ENCODE assay signal across 10 mouse cellular contexts in genomic region chr10:79917532-79918100, GRCm38 (mm10). TPM values are rescaled to one million over a fixed set of nuclear protein-coding genes. Genes with fewer than 3 reads are reported as not detected.
A peak's percentile ranks its signal among the peaks of the same experiment; 100 is the strongest.
DNase-seq lines count a peak whose midpoint lies in the region; ATAC-seq lines count a peak whose summit lies in the region.
"Had no signal": no experiment of that assay in that cellular context is flagged by ENCODE, and none has a peak within 500 bp of the region (broad histone marks: within the 10 kb centered on the region; RNA-seq: fewer than 3 reads in every experiment).

No protein-coding gene starts in this region.

- H3K4me3 ChIP-seq in heart, embryonic 15.5 days, result peak overlapping the region; percentile 81
- H3K4me3 ChIP-seq in embryonic facial prominence, embryonic 11.5 days (ENCODE audit: low read depth, low read length), result peak overlapping the region; percentile 83; the same call in 1 of the 2 replicates
- peak overlapping the region; percentile 55 for H3K4me3 ChIP-seq in hindbrain, embryonic 15.5 days
- peak overlapping the region; percentile 67 for H3K4me3 ChIP-seq in midbrain, embryonic 13.5 days (replicated peaks)

- peak overlapping the region; percentile 94; the same call in 1 of the 2 replicates for H3K9ac ChIP-seq in heart, embryonic 15.5 days
- H3K9ac ChIP-seq in embryonic facial prominence, embryonic 11.5 days (replicated peaks; ENCODE audit: low read length), result no peak overlapping the region
- peak overlapping the region; percentile 84; the same call in 1 of the 2 replicates for H3K9ac ChIP-seq in hindbrain, embryonic 15.5 days
- H3K9ac ChIP-seq in midbrain, embryonic 13.5 days (replicated peaks), result peak overlapping the region; percentile 87

- peak overlapping the region; percentile 94 for H3K4me2 ChIP-seq in heart, embryonic 15.5 days
- no peak overlapping the region for H3K4me2 ChIP-seq in embryonic facial prominence, embryonic 11.5 days (ENCODE audit: low read depth, low read length)
- H3K4me2 ChIP-seq in hindbrain, embryonic 15.5 days, result peak overlapping the region; percentile 79
- peak overlapping the region; percentile 95 for H3K4me2 ChIP-seq in midbrain, embryonic 13.5 days (replicated peaks)

- peaks cover 55% of the 10 kb centered on the region for H3K27me3 ChIP-seq in heart, embryonic 15.5 days
- peaks cover 53% of the 10 kb centered on the region for H3K27me3 ChIP-seq in embryonic facial prominence, embryonic 11.5 days (ENCODE audit: control insufficient read depth, insufficient read depth, low read length)
- peaks cover 51% of the 10 kb centered on the region for H3K27me3 ChIP-seq in hindbrain, embryonic 15.5 days
- peaks cover 54% of the 10 kb centered on the region for H3K27me3 ChIP-seq in midbrain, embryonic 13.5 days
- H3K27me3 ChIP-seq: Patski had no signal

- H3K4me1 ChIP-seq in heart, embryonic 15.5 days (replicated peaks), result peaks cover 72% of the 10 kb centered on the region
- peaks cover 8% of the 10 kb centered on the region; the same call in 1 of the 2 replicates for H3K4me1 ChIP-seq in embryonic facial prominence, embryonic 11.5 days (ENCODE audit: control insufficient read depth, insufficient read depth, low read length)
- H3K4me1 ChIP-seq in hindbrain, embryonic 15.5 days (replicated peaks), result peaks cover 60% of the 10 kb centered on the region
- peaks cover 67% of the 10 kb centered on the region for H3K4me1 ChIP-seq in midbrain, embryonic 13.5 days (replicated peaks)

- no peak overlapping the region for H3K27ac ChIP-seq in heart, embryonic 15.5 days
- no peak overlapping the region for H3K27ac ChIP-seq in embryonic facial prominence, embryonic 11.5 days (replicated peaks; ENCODE audit: low read depth, low read length)
- H3K27ac ChIP-seq in hindbrain, embryonic 15.5 days (replicated peaks), result no peak overlapping the region
- no peak overlapping the region for H3K27ac ChIP-seq in midbrain, embryonic 13.5 days

- ATAC-seq in heart, embryonic 15.5 days (replicated peaks; ENCODE audit: insufficient number of reproducible peaks, insufficient read depth, low FRiP score, low read depth), result no peak
- no peak for ATAC-seq in embryonic facial prominence, embryonic 11.5 days (replicated peaks; ENCODE audit: insufficient number of reproducible peaks, low FRiP score, low TSS enrichment, low read depth)
- ATAC-seq in hindbrain, embryonic 15.5 days (ENCODE audit: low FRiP score, low read depth), result no peak
- ATAC-seq in midbrain, embryonic 13.5 days, result no peak

- H3K36me3 ChIP-seq in heart, embryonic 15.5 days, result no peaks in the 10 kb centered on the region
- H3K36me3 ChIP-seq in embryonic facial prominence, embryonic 11.5 days (replicated peaks; ENCODE audit: control insufficient read depth, insufficient read depth, low read depth, low read length), result no peaks in the 10 kb centered on the region
- no peaks in the 10 kb centered on the region for H3K36me3 ChIP-seq in hindbrain, embryonic 15.5 days
- no peaks in the 10 kb centered on the region for H3K36me3 ChIP-seq in midbrain, embryonic 13.5 days

- H3K9me3 ChIP-seq in heart, embryonic 15.5 days (replicated peaks), result no peaks in the 10 kb centered on the region
- no peaks in the 10 kb centered on the region for H3K9me3 ChIP-seq in embryonic facial prominence, embryonic 11.5 days (replicated peaks; ENCODE audit: control insufficient read depth, low read length)
- no peaks in the 10 kb centered on the region for H3K9me3 ChIP-seq in hindbrain, embryonic 15.5 days
- no peaks in the 10 kb centered on the region for H3K9me3 ChIP-seq in midbrain, embryonic 13.5 days

- no peak for DNase-seq in heart, postnatal 4 days
- no peak for DNase-seq in embryonic facial prominence, embryonic 11.5 days (ENCODE audit: low spot score)
- no peak for DNase-seq in spleen, postnatal 14 days (ENCODE audit: low spot score in 2 of 2)
- no peak for DNase-seq in thymus, postnatal 10 days (ENCODE audit: low spot score in 2 of 2)
- DNase-seq in adrenal gland, postnatal 36 days, result no peak
- DNase-seq: kidney, postnatal 25 days had no signal

- 68% methylated on average over 5 of the region's 5 CpGs for whole genome bisulfite sequencing in heart, embryonic 15.5 days
- 67% methylated on average over 5 of the region's 5 CpGs for WGBS in embryonic facial prominence, embryonic 11.5 days
- 70% methylated on average over 5 of the region's 5 CpGs for WGBS in hindbrain, embryonic 15.5 days
- WGBS in midbrain, embryonic 13.5 days, result 62% methylated on average over 5 of the region's 5 CpGs

RNA-seq across cellular contexts. Expression of gene Kiss1r, which starts 0.8 kb away (rescaled TPM):
- 0.34 and 0.51 TPM in 2 replicates for polyA plus RNA-seq in heart, embryonic 15.5 days (2015; fragmentation: Nextera tagmentation; extraction: Ambion mirVana)
- under 1 TPM; 0.25 to 0.33 TPM for total RNA-seq in heart, postnatal 4 days (2021)
- polyA plus RNA-seq in embryonic facial prominence, embryonic 11.5 days (2014; fragmentation: Nextera tagmentation; extraction: Ambion mirVana), result 0.48 and 0.75 TPM in 2 replicates
- 2.7 and 3.1 TPM in 2 replicates for polyA plus RNA-seq in hindbrain, embryonic 15.5 days (2015; fragmentation: Nextera tagmentation; extraction: Ambion mirVana)
- 2.2 and 2.3 TPM in 2 replicates for polyA plus RNA-seq in midbrain, embryonic 13.5 days (2015; fragmentation: Nextera tagmentation; extraction: Ambion mirVana)
- 1 to 10 TPM; 1.2 to 1.3 TPM for total RNA-seq in adrenal gland, postnatal 36 days (2021)

RNA-seq across cellular contexts. Expression of gene R3hdm4, which starts 3.4 kb away (rescaled TPM):
- polyA plus RNA-seq in heart, embryonic 15.5 days (2015; fragmentation: Nextera tagmentation; extraction: Ambion mirVana), result 95.2 and 118 TPM in 2 replicates
- total RNA-seq in heart, postnatal 4 days (2021), result 100 to 1,000 TPM in 1 of 2 experiments, 10 to 100 TPM in 1; 91.0 to 100 TPM
- 116 and 122 TPM in 2 replicates for polyA plus RNA-seq in embryonic facial prominence, embryonic 11.5 days (2014; fragmentation: Nextera tagmentation; extraction: Ambion mirVana)
- polyA plus RNA-seq in hindbrain, embryonic 15.5 days (2015; fragmentation: Nextera tagmentation; extraction: Ambion mirVana), result 258 and 289 TPM in 2 replicates
- 231 TPM in 2 replicates for polyA plus RNA-seq in midbrain, embryonic 13.5 days (2015; fragmentation: Nextera tagmentation; extraction: Ambion mirVana)
- 100 to 1,000 TPM; 104 to 118 TPM for total RNA-seq in adrenal gland, postnatal 36 days (2021)

RNA-seq across cellular contexts. Expression of gene Gm26602, which starts 7.0 kb away (rescaled TPM):
- 15.7 TPM in 1 of 2 replicates, not detected in the other for polyA plus RNA-seq in heart, embryonic 15.5 days (2015; fragmentation: Nextera tagmentation; extraction: Ambion mirVana)
- not detected for total RNA-seq in heart, postnatal 4 days (2021)
- 4.3 and 11.5 TPM in 2 replicates for polyA plus RNA-seq in embryonic facial prominence, embryonic 11.5 days (2014; fragmentation: Nextera tagmentation; extraction: Ambion mirVana)
- polyA plus RNA-seq in hindbrain, embryonic 15.5 days (2015; fragmentation: Nextera tagmentation; extraction: Ambion mirVana), result 3.0 TPM in 1 of 2 replicates, not detected in the other
- 17.5 and 34.1 TPM in 2 replicates for polyA plus RNA-seq in midbrain, embryonic 13.5 days (2015; fragmentation: Nextera tagmentation; extraction: Ambion mirVana)
- not detected for total RNA-seq in adrenal gland, postnatal 36 days (2021)
- polyA plus RNA-seq: Patski had no signal

RNA-seq across cellular contexts. Expression of gene Med16, which starts 8.9 kb away (rescaled TPM):
- polyA plus RNA-seq in heart, embryonic 15.5 days (2015; fragmentation: Nextera tagmentation; extraction: Ambion mirVana), result 34.8 and 45.7 TPM in 2 replicates
- 10 to 100 TPM; 67.1 to 68.2 TPM for total RNA-seq in heart, postnatal 4 days (2021)
- polyA plus RNA-seq in embryonic facial prominence, embryonic 11.5 days (2014; fragmentation: Nextera tagmentation; extraction: Ambion mirVana), result 36.5 and 36.9 TPM in 2 replicates
- 51.2 and 54.2 TPM in 2 replicates for polyA plus RNA-seq in hindbrain, embryonic 15.5 days (2015; fragmentation: Nextera tagmentation; extraction: Ambion mirVana)
- 62.9 and 69.1 TPM in 2 replicates for polyA plus RNA-seq in midbrain, embryonic 13.5 days (2015; fragmentation: Nextera tagmentation; extraction: Ambion mirVana)
- 10 to 100 TPM; 39.7 to 50.6 TPM for total RNA-seq in adrenal gland, postnatal 36 days (2021)

RNA-seq across cellular contexts. Expression of gene Arid3a, which starts 9.2 kb away (rescaled TPM):
- polyA plus RNA-seq in heart, embryonic 15.5 days (2015; fragmentation: Nextera tagmentation; extraction: Ambion mirVana), result 2.1 and 3.7 TPM in 2 replicates
- total RNA-seq in heart, postnatal 4 days (2021), result 1 to 10 TPM; 4.2 to 4.3 TPM
- polyA plus RNA-seq in embryonic facial prominence, embryonic 11.5 days (2014; fragmentation: Nextera tagmentation; extraction: Ambion mirVana), result 5.0 and 5.2 TPM in 2 replicates
- 2.9 and 3.2 TPM in 2 replicates for polyA plus RNA-seq in hindbrain, embryonic 15.5 days (2015; fragmentation: Nextera tagmentation; extraction: Ambion mirVana)
- 3.8 and 3.9 TPM in 2 replicates for polyA plus RNA-seq in midbrain, embryonic 13.5 days (2015; fragmentation: Nextera tagmentation; extraction: Ambion mirVana)
- total RNA-seq in adrenal gland, postnatal 36 days (2021), result 1 to 10 TPM; 3.0 to 4.1 TPM
